Mouse (Mus musculus) kidney, embryonic 15.5 days (tissue): ENCODE data around the gene Polr2f. TPM values are rescaled to one million over a fixed set of nuclear protein-coding genes. Genes with fewer than 3 reads are reported as not detected.

ENCODE experiments used
- ATAC-seq: fragments of 200-750 bp; cut with Nextera tagmentation; replicated peaks from 2 replicates; pipeline ENCODE4 v1.8.0; 2017; ENCODE audit warnings: moderate TSS enrichment; ENCODE audit not compliant: low FRiP score
- H3K27ac ChIP-seq: fragments of 300-500 bp; sonication (generic); 2 replicates; pipeline ENCODE4 v1.5.1; 2015; ENCODE audit warnings: mild to moderate bottlenecking, inconsistent platforms
- H3K27me3 ChIP-seq: fragments of 300-500 bp; sonication (generic); 2 replicates; pipeline ENCODE4 v1.6.1; 2015; ENCODE audit warnings: inconsistent platforms
- H3K36me3 ChIP-seq: fragments of 300-500 bp; sonication (generic); 2 replicates; pipeline ENCODE4 v1.6.1; 2015; ENCODE audit warnings: inconsistent platforms
- H3K4me1 ChIP-seq: fragments of 300-500 bp; sonication (generic); 2 replicates; pipeline ENCODE4 v1.6.1; 2015; ENCODE audit warnings: inconsistent platforms
- H3K4me2 ChIP-seq: fragments of 300-500 bp; sonication (generic); 2 replicates; pipeline ENCODE4 v1.6.1; 2015; ENCODE audit warnings: moderate library complexity, mild to moderate bottlenecking, inconsistent platforms
- H3K4me3 ChIP-seq: fragments of 300-500 bp; sonication (generic); replicated peaks from 2 replicates; pipeline ENCODE4 v1.5.1; 2015; ENCODE audit warnings: mild to moderate bottlenecking, inconsistent platforms
- H3K9ac ChIP-seq: fragments of 300-500 bp; sonication (generic); 2 replicates; pipeline ENCODE4 v1.6.1; 2015; ENCODE audit warnings: mild to moderate bottlenecking, inconsistent platforms
- H3K9me3 ChIP-seq: fragments of 300-500 bp; sonication (generic); replicated peaks from 2 replicates; pipeline ENCODE4 v1.6.1; 2016; ENCODE audit warnings: inconsistent platforms
- WGBS: fragments of 180-500 bp; shearing (Covaris S2); methylation state at CpG from one replicate; pipeline ENCODE4 v1.1.7; 2015; ENCODE audit warnings: mixed read lengths; 5-methylcytosine and 5-hydroxymethylcytosine counted together
- polyA plus RNA-seq: library from polyadenylated mRNA; unstranded; fragments of >200 nt; fragmentation: Nextera tagmentation; extraction: Ambion mirVana; gene quantifications from 2 replicates; pipeline ENCODE4 v1.2.1, GENCODE M21; 2015

Polr2f gene
- 303 and 317 TPM in 2 replicates for polyA plus RNA-seq

DNA sequence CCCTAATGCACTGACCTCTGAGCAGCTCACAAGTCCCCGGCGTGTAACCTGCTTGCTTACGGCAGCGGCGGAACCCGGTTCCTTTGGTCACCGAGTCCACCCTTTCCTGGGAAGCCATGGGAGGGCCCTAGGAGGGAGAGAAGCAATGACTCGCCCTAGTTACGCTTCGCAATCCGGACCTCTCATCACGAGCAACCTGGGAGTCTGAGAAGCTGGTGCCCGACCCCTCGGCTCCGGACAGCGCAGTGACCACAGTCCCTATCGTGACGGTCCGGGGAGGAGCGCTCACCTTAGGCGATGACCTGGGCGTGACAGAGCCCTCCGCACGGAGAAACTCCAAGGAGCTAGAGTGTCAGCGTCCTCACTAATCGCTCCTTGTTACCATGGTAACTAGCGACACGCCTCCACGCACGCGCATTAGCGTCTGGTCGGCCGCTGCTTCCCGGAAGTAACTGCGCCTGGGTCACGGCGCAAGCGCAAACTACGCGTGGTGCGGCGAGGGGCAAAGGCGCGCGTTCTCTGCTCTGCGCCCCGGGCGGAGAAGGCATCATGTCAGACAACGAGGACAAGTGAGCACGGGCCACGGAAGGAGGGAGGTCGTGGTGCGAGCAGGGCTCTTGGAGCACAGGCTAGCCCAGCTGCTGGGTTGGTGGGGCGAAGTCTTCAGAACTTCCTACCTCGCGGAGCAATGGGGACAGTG lies at the start of gene Polr2f, which contains the start of gene 1700088E04Rik:
Gene Polr2f, plus strand, starts transcription at position 144 of the 700 bp plus-strand sequence.
Gene 1700088E04Rik, minus strand, starts transcription at position 388 of the 700 bp plus-strand sequence.
- under 1% methylated on average over 57 of the region's 57 CpGs for WGBS
- peaks cover 34% of the 10 kb centered on the region for H3K4me1 ChIP-seq
- H3K9ac ChIP-seq, result peak within 1 kb of the TSS; percentile 64
- no peaks in the 10 kb centered on the region for H3K9me3 ChIP-seq
- peak; percentile 90 for ATAC-seq
- peak within 1 kb of the TSS; percentile 89 for H3K4me2 ChIP-seq
- H3K27me3 ChIP-seq, result no peaks in the 10 kb centered on the region; the same call in 1 of the 2 replicates
- peak within 1 kb of the TSS; percentile 28; the same call in 1 of the 2 replicates for H3K27ac ChIP-seq
- H3K36me3 ChIP-seq, result peaks cover 27% of the 10 kb centered on the region
- peak within 1 kb of the TSS; percentile 67 for H3K4me3 ChIP-seq

DNA sequence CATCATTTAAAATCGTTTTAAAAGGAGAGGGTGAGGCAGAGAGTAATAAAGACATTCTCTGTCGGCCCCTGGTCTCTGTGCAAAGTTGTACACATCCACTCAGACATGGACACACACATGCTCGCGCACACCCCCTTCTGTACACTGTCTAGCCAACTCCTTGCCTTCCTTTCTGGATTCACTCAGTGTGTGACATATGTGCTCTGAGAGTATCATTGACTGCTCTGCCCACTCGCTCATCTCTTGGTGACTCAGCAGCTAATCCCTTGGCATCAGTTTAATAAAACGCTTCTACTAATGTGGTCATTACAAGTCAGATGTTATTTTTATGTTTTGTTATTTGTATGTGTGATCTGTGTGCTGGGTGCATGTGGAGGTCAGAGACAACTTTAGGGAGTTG lies 48.5 kb upstream of the Polr2f start:
- Histone ChIP-seq H3K27me3 (no peaks in the 10 kb centered on the region), H3K4me2 (no peak overlapping the region), H3K4me1 (peaks cover 16% of the 10 kb centered on the region), H3K9ac (no peak overlapping the region), H3K27ac (no peak overlapping the region), H3K9me3 (no peaks in the 10 kb centered on the region), H3K36me3 (peaks cover 87% of the 10 kb centered on the region), H3K4me3 (no peak overlapping the region)
- 88% methylated on average over 6 of the region's 6 CpGs for WGBS
- ATAC-seq, result no peak

DNA sequence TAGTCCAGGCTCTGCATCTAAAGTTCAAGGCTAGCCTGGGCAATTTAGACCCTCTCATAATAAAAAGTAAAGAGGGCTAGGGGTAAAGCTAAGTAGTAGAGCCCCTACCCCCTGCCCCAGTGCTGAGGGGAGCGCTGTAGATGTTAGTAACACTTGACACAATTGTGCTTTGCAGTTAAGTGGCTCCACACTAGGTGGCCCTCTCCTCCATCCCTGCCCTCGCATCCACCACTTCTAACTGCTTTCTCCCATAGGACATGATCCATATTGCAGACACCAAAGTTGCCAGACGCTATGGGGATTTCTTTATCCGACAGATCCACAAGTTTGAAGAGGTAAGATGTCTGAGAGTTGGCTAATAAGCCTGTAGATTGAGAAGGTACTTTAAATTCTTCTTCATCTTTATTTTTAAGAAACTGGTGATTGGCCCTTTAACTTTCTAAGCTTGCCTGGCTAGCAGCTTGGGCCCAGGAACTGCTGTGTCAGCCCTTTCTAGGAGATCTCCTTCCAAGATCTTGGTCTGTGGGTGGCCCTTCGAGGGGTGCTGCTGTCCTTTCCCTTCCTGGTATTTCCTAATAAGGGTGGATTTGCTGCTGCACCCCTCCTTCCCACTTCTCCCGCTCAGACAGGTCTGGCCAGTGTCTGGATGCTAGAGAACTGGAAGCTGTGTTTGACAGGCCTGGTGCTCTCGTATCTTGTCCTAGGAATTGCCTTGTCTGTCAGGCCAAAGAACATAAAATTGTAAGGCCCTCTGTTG lies 47.5 kb upstream of the Polr2f start:
- Histone ChIP-seq H3K9ac (no peak overlapping the region), H3K9me3 (no peaks in the 10 kb centered on the region), H3K27ac (peak overlapping the region; percentile 9; the same call in 1 of the 2 replicates), H3K27me3 (no peaks in the 10 kb centered on the region), H3K4me1 (peaks cover 26% of the 10 kb centered on the region), H3K36me3 (peaks cover 82% of the 10 kb centered on the region), H3K4me3 (no peak overlapping the region), H3K4me2 (no peak overlapping the region)
- ATAC-seq, result no peak
- WGBS, result 79% methylated on average over 7 of the region's 7 CpGs

DNA sequence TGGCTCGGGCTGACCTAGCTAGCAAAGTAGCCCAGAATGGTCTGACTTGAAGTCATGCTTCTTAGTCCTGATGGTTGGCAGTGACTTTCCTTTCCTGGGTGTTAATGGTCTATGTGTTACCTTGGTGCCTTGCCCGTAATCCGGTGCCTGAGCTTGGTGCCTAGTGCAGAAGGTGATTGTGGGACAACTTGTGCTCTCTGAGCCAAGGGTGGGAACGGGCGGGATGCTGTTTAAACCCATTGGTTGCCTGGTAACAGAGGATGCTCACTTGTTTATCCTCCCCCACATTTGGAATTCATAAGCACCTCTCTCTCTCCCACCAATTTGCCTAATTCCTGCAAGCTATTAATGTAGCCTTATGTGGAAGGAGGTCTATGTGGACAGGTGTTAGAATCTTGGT lies 45.3 kb upstream of the Polr2f start:
- WGBS, result 93% methylated on average over 5 of the region's 5 CpGs
- Histone ChIP-seq H3K36me3 (peaks cover 59% of the 10 kb centered on the region), H3K9ac (no peak overlapping the region)

GRCm38 (mm10) chr15:79096556-79096955 lies 44.3 kb upstream of the Polr2f start:
- no peak for ATAC-seq
- H3K27ac ChIP-seq, result peak overlapping the region; percentile 82
- H3K4me3 ChIP-seq, result no peak overlapping the region
- no peak overlapping the region; the same call in 1 of the 2 replicates for H3K9ac ChIP-seq
- H3K27me3 ChIP-seq, result no peaks in the 10 kb centered on the region
- H3K4me2 ChIP-seq, result no peak overlapping the region
- no peaks in the 10 kb centered on the region for H3K9me3 ChIP-seq
- peaks cover 49% of the 10 kb centered on the region for H3K36me3 ChIP-seq
- H3K4me1 ChIP-seq, result peaks cover 40% of the 10 kb centered on the region
- 58% methylated on average over 3 of the region's 3 CpGs for WGBS

More for the DNA sequence above, 45.3 kb upstream of the Polr2f start:
- Histone ChIP-seq H3K4me1 (peaks cover 40% of the 10 kb centered on the region), H3K4me2 (no peak overlapping the region), H3K9me3 (no peaks in the 10 kb centered on the region), H3K4me3 (no peak overlapping the region), H3K27ac (no peak overlapping the region), H3K27me3 (no peaks in the 10 kb centered on the region)
- ATAC-seq, result no peak

- H3K27me3 ChIP-seq, result no peaks in the 10 kb centered on the region
- peak overlapping the region; percentile 82 for H3K27ac ChIP-seq
- 16% methylated on average over 2 of the region's 2 CpGs for WGBS
- no peak overlapping the region; the same call in 1 of the 2 replicates for H3K9ac ChIP-seq
- H3K4me1 ChIP-seq, result peaks cover 40% of the 10 kb centered on the region
- H3K4me2 ChIP-seq, result no peak overlapping the region; the same call in 1 of the 2 replicates
- no peak overlapping the region for H3K4me3 ChIP-seq
- no peak for ATAC-seq
- peaks cover 43% of the 10 kb centered on the region for H3K36me3 ChIP-seq
- H3K9me3 ChIP-seq, result no peaks in the 10 kb centered on the region
Measured at GRCm38 (mm10) chr15:79097135-79097534, 43.7 kb upstream of the Polr2f start.

DNA sequence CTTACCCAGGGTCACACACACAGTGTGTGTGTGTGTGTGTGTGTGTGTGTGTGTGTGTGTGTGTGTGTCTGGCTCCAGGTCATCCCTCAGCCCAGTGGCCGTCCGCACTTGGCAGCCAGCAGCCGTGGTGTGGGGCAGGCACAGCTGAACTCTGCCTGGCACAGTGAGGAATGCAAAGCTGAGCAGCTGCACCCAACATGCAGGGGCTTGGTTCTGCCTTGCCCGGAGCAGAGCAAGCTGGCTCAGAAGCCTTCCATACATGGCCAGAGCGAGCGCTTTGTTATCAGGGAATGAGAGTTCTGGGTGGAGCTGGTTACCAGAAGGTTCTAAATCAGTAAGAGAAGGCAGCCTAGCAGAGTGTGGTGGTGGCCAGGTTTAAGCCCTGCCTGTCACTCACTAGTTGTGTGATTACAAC lies 43.2 kb upstream of the Polr2f start:
- Histone ChIP-seq H3K4me2 (no peak overlapping the region; the same call in 1 of the 2 replicates), H3K4me1 (peaks cover 40% of the 10 kb centered on the region), H3K9ac (no peak overlapping the region; the same call in 1 of the 2 replicates), H3K9me3 (no peaks in the 10 kb centered on the region), H3K27ac (peak overlapping the region; percentile 82), H3K27me3 (no peaks in the 10 kb centered on the region), H3K4me3 (no peak overlapping the region), H3K36me3 (peaks cover 38% of the 10 kb centered on the region)
- ATAC-seq, result peak; percentile 37
- WGBS, result 34% methylated on average over 6 of the region's 6 CpGs

DNA sequence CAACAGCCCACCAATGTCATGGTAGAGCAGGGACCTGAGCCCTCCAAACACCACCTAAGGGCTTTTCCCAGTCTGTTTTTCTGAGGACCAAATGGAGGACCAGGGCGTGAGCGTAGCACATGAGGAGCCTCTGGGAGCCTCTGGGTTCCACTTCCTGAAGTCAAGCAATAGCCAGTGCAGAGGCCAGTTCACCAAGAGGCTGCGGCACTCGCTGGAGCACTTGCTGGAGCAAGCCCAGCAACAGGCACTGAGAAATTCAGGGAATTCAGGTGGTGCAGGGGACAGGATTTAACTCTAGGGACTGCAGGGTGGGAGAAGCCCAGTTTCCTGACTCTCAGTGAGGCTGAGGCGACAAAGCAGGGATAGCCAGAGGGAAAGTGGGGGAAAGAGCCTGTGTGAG lies 42.6 kb upstream of the Polr2f start:
- Histone ChIP-seq H3K36me3 (peaks cover 32% of the 10 kb centered on the region), H3K9ac (no peak overlapping the region), H3K4me1 (peaks cover 40% of the 10 kb centered on the region)

DNA sequence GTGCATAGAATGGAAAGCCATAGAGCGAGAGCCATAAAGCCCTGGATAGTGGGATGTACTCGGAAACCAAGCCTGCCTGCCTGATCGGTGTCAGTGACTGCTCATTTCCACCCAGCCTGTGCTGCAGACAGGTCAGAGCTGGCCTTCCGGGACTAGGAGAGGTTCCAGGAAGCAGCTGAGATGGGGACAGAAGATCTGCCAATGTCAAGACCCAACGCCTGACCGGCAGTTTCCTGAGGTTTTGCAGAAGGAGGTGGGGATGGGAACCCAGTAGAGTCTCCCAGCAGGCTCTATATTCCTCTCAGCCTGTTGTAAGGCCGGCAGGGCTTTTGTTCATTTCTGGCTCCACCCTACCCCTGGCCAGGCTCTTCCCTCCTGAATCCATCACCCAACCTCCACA lies 41.9 kb upstream of the Polr2f start:
- WGBS, result 46% methylated on average over 7 of the region's 7 CpGs
- no peak overlapping the region for H3K4me2 ChIP-seq
- peak overlapping the region; percentile 82 for H3K27ac ChIP-seq

More for the DNA sequence above, 42.6 kb upstream of the Polr2f start:
- Histone ChIP-seq H3K27ac (peak overlapping the region; percentile 82), H3K9me3 (no peaks in the 10 kb centered on the region), H3K27me3 (no peaks in the 10 kb centered on the region), H3K4me2 (no peak overlapping the region), H3K4me3 (no peak overlapping the region)
- no peak for ATAC-seq
- WGBS, result 62% methylated on average over 5 of the region's 5 CpGs

DNA sequence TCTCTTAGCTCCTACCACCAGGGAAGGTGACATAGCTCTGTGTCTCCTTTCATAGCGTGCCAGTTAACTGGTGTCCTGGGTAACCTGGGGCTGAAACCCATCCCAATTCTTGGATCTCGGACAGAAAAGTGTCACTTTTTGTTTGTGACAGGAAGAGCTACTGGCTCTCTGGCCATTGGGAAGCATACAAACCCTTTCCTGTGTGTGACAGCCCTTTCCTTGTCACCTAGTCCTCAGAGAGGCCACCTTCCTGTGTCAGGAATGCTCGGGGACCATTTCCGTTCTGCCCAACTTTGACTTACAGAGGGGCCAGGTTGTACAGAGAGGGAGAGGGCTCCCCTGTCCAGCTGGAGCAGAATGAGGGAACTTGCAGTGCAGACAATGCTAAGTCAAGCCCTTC lies 41.4 kb upstream of the Polr2f start:
- 0 out of 2 replicates have a peak overlapping the region, but pooled peaks have one; percentile 10 for H3K4me2 ChIP-seq
- no peak overlapping the region for H3K9ac ChIP-seq
- H3K4me3 ChIP-seq, result no peak overlapping the region
- H3K27me3 ChIP-seq, result no peaks in the 10 kb centered on the region
- ATAC-seq, result 0 out of 2 replicates have a peak, but pooled peaks have one; percentile 28
- H3K36me3 ChIP-seq, result peaks cover 20% of the 10 kb centered on the region
- 62% methylated on average over 4 of the region's 4 CpGs for WGBS
- peak overlapping the region; percentile 82 for H3K27ac ChIP-seq
- no peaks in the 10 kb centered on the region for H3K9me3 ChIP-seq
- peaks cover 38% of the 10 kb centered on the region for H3K4me1 ChIP-seq

More for the DNA sequence above, 41.9 kb upstream of the Polr2f start:
- H3K9me3 ChIP-seq, result no peaks in the 10 kb centered on the region
- peaks cover 38% of the 10 kb centered on the region for H3K4me1 ChIP-seq
- H3K27me3 ChIP-seq, result no peaks in the 10 kb centered on the region
- peak; percentile 20; the same call in 1 of the 2 replicates for ATAC-seq
- no peak overlapping the region for H3K9ac ChIP-seq
- H3K36me3 ChIP-seq, result peaks cover 26% of the 10 kb centered on the region
- H3K4me3 ChIP-seq, result no peak overlapping the region

GRCm38 (mm10) chr15:79100391-79100790 lies 40.4 kb upstream of the Polr2f start:
- WGBS, result 70% methylated on average over 4 of the region's 4 CpGs
- H3K4me2 ChIP-seq, result no peak overlapping the region
- H3K4me3 ChIP-seq, result no peak overlapping the region
- H3K9me3 ChIP-seq, result no peaks in the 10 kb centered on the region
- no peak for ATAC-seq
- peaks cover 10% of the 10 kb centered on the region for H3K36me3 ChIP-seq
- no peak overlapping the region for H3K9ac ChIP-seq
- peaks cover 38% of the 10 kb centered on the region for H3K4me1 ChIP-seq
- no peaks in the 10 kb centered on the region for H3K27me3 ChIP-seq
- H3K27ac ChIP-seq, result no peak overlapping the region

GRCm38 (mm10) chr15:79101531-79101930 lies 39.3 kb upstream of the Polr2f start:
- Histone ChIP-seq H3K4me1 (peaks cover 31% of the 10 kb centered on the region), H3K27ac (no peak overlapping the region), H3K4me3 (no peak overlapping the region), H3K4me2 (no peak overlapping the region), H3K9ac (no peak overlapping the region), H3K27me3 (no peaks in the 10 kb centered on the region), H3K9me3 (no peaks in the 10 kb centered on the region), H3K36me3 (no peaks in the 10 kb centered on the region)
- no peak for ATAC-seq
